Mouse (Mus musculus) hindbrain, embryonic 14.5 days (tissue): Measurements from ENCODE around the gene Raf1. TPM values are rescaled to one million over a fixed set of nuclear protein-coding genes. Genes with fewer than 3 reads are reported as not detected.

ENCODE experiments used
- ATAC-seq: fragments of 200-750 bp; cut with Nextera tagmentation; 2 replicates; pipeline ENCODE4 v1.8.0; 2017; ENCODE audit warnings: moderate number of reproducible peaks, mild to moderate bottlenecking, moderate TSS enrichment, moderate library complexity; ENCODE audit not compliant: low FRiP score
- DNase-seq: peaks from one replicate; pipeline ENCODE4 v3.0.0-alpha.2; 2015; ENCODE audit warnings: low spot score
- H3K27ac ChIP-seq: fragments of 300-500 bp; sonication (generic); 2 replicates; pipeline ENCODE4 v1.5.1; 2014; ENCODE audit warnings: mild to moderate bottlenecking, moderate library complexity
- H3K27me3 ChIP-seq: fragments of 300-500 bp; sonication (generic); 2 replicates; pipeline ENCODE4 v1.6.1; 2014; ENCODE audit warnings: mild to moderate bottlenecking, low read length, mixed read lengths; ENCODE audit not compliant: control insufficient read depth, insufficient read depth
- H3K36me3 ChIP-seq: fragments of 300-500 bp; sonication (generic); replicated peaks from 2 replicates; pipeline ENCODE4 v1.6.1; 2014; ENCODE audit not compliant: control insufficient read depth, insufficient read depth
- H3K4me1 ChIP-seq: fragments of 300-500 bp; sonication (generic); replicated peaks from 2 replicates; pipeline ENCODE4 v1.6.1; 2014; ENCODE audit warnings: antibody characterized with exemption, low read length, mixed read lengths; ENCODE audit not compliant: control insufficient read depth, insufficient read depth
- H3K4me2 ChIP-seq: fragments of 300-500 bp; sonication (generic); replicated peaks from 2 replicates; pipeline ENCODE4 v1.6.1; 2014; ENCODE audit warnings: mild to moderate bottlenecking, moderate library complexity
- H3K4me3 ChIP-seq: fragments of 300-500 bp; sonication (generic); replicated peaks from 2 replicates; pipeline ENCODE4 v1.5.1; 2014; ENCODE audit warnings: mild to moderate bottlenecking, low read length
- H3K9ac ChIP-seq: fragments of 300-500 bp; sonication (generic); 2 replicates; pipeline ENCODE4 v1.6.1; 2014
- H3K9me3 ChIP-seq: fragments of 300-500 bp; sonication (generic); 2 replicates; pipeline ENCODE4 v1.6.1; 2016; ENCODE audit warnings: low read length; ENCODE audit not compliant: control insufficient read depth
- WGBS: fragments of 180-500 bp; shearing (Covaris S2); extraction: QIAGEN DNeasy Blood & Tissue Kit; methylation state at CpG from one replicate; pipeline ENCODE4 v1.1.7; 2014; 5-methylcytosine and 5-hydroxymethylcytosine counted together
- polyA plus RNA-seq: library from polyadenylated mRNA; unstranded; fragments of >200 nt; fragmentation: Nextera tagmentation; extraction: Ambion mirVana; gene quantifications from 2 replicates; pipeline ENCODE4 v1.2.1, GENCODE M21; 2014

The Raf1 gene
- 157 and 159 TPM in 2 replicates for polyA plus RNA-seq

- WGBS: under 1% methylated on average over 50 of the region's 51 CpGs
- Histone ChIP-seq H3K9me3 (no peaks in the 10 kb centered on the region), H3K4me3 (peak within 1 kb of the TSS; percentile 92), H3K27ac (peak within 1 kb of the TSS; percentile 98), H3K36me3 (no peaks in the 10 kb centered on the region), H3K9ac (peak within 1 kb of the TSS; percentile 99), H3K4me1 (peaks cover 16% of the 10 kb centered on the region), H3K27me3 (no peaks in the 10 kb centered on the region), H3K4me2 (peak within 1 kb of the TSS; percentile 74)
- peak; percentile 98 for DNase-seq
- peak; percentile 98 for ATAC-seq
These were observed at the start of gene Raf1 for GRCm38 (mm10) chr6:115676452-115677128. TSS of gene Raf1 (minus strand) at chr6:115676635.

GRCm38 (mm10) chr6:115722246-115722645 lies 45.8 kb upstream of the Raf1 start:
- H3K4me3 ChIP-seq: no peak overlapping the region
- no peak for ATAC-seq
- H3K27ac ChIP-seq: no peak overlapping the region
- H3K9ac ChIP-seq: no peak overlapping the region
- no peaks in the 10 kb centered on the region for H3K36me3 ChIP-seq
- 84% methylated on average over 5 of the region's 5 CpGs for WGBS
- no peaks in the 10 kb centered on the region for H3K27me3 ChIP-seq
- DNase-seq: no peak
- peaks cover 4% of the 10 kb centered on the region; the same call in 1 of the 2 replicates for H3K4me1 ChIP-seq
- H3K9me3 ChIP-seq: no peaks in the 10 kb centered on the region
- no peak overlapping the region for H3K4me2 ChIP-seq

GRCm38 (mm10) chr6:115717715-115718558 lies 41.5 kb upstream of the Raf1 start:
- Histone ChIP-seq H3K9ac (peak overlapping the region; percentile 7), H3K4me3 (peak overlapping the region; percentile 17; the same call in 1 of the 2 replicates), H3K9me3 (no peaks in the 10 kb centered on the region), H3K4me1 (peaks cover 8% of the 10 kb centered on the region; the same call in 1 of the 2 replicates), H3K4me2 (peak overlapping the region; percentile 47), H3K27ac (no peak overlapping the region), H3K36me3 (no peaks in the 10 kb centered on the region), H3K27me3 (no peaks in the 10 kb centered on the region)
- WGBS: 1% methylated on average over 15 of the region's 15 CpGs
- ATAC-seq (peak; percentile 89), DNase-seq (peak; percentile 60)

GRCm38 (mm10) chr6:115717101-115717652 lies 40.7 kb upstream of the Raf1 start:
- no peak for DNase-seq
- Histone ChIP-seq H3K9ac (peak overlapping the region; percentile 38; the same call in 1 of the 2 replicates), H3K27me3 (no peaks in the 10 kb centered on the region), H3K4me3 (peak overlapping the region; percentile 17), H3K4me2 (peak overlapping the region; percentile 47), H3K27ac (no peak overlapping the region), H3K36me3 (no peaks in the 10 kb centered on the region), H3K4me1 (peaks cover 8% of the 10 kb centered on the region; the same call in 1 of the 2 replicates), H3K9me3 (no peaks in the 10 kb centered on the region)
- ATAC-seq: peak; percentile 38
- 18% methylated on average over 8 of the region's 8 CpGs for WGBS

GRCm38 (mm10) chr6:115711261-115711660 lies 34.8 kb upstream of the Raf1 start:
- Histone ChIP-seq H3K27me3 (no peaks in the 10 kb centered on the region), H3K9me3 (no peaks in the 10 kb centered on the region), H3K4me2 (no peak overlapping the region), H3K4me3 (no peak overlapping the region), H3K4me1 (no peaks in the 10 kb centered on the region), H3K27ac (no peak overlapping the region), H3K9ac (no peak overlapping the region), H3K36me3 (no peaks in the 10 kb centered on the region)
- 79% methylated on average over 2 of the region's 3 CpGs for WGBS
- DNase-seq (no peak), ATAC-seq (no peak)

GRCm38 (mm10) chr6:115702901-115703300 lies 26.5 kb upstream of the Raf1 start:
- Histone ChIP-seq H3K9me3 (no peaks in the 10 kb centered on the region), H3K4me3 (no peak overlapping the region), H3K27me3 (no peaks in the 10 kb centered on the region), H3K4me1 (no peaks in the 10 kb centered on the region), H3K9ac (no peak overlapping the region), H3K36me3 (no peaks in the 10 kb centered on the region), H3K4me2 (no peak overlapping the region), H3K27ac (no peak overlapping the region)
- no peak for ATAC-seq
- DNase-seq: no peak
- 77% methylated on average over 5 of the region's 5 CpGs for WGBS

GRCm38 (mm10) chr6:115701302-115701701 lies 24.9 kb upstream of the Raf1 start:
- no peak for DNase-seq
- Histone ChIP-seq H3K9me3 (no peaks in the 10 kb centered on the region), H3K36me3 (no peaks in the 10 kb centered on the region), H3K4me1 (no peaks in the 10 kb centered on the region), H3K27me3 (no peaks in the 10 kb centered on the region), H3K9ac (no peak overlapping the region), H3K4me2 (no peak overlapping the region), H3K4me3 (no peak overlapping the region), H3K27ac (no peak overlapping the region)
- WGBS: 48% methylated on average over 11 of the region's 11 CpGs
- no peak for ATAC-seq

GRCm38 (mm10) chr6:115700778-115701177 lies 24.3 kb upstream of the Raf1 start:
- no peak overlapping the region for H3K4me3 ChIP-seq

GRCm38 (mm10) chr6:115698699-115699098 lies 22.3 kb upstream of the Raf1 start:
- no peaks in the 10 kb centered on the region for H3K4me1 ChIP-seq
- no peak overlapping the region for H3K4me2 ChIP-seq
- no peak overlapping the region for H3K9ac ChIP-seq
- ATAC-seq (no peak), DNase-seq (no peak)
- H3K9me3 ChIP-seq: no peaks in the 10 kb centered on the region
- no peaks in the 10 kb centered on the region for H3K27me3 ChIP-seq
- no peaks in the 10 kb centered on the region for H3K36me3 ChIP-seq
- 81% methylated on average over 4 of the region's 4 CpGs for WGBS
- no peak overlapping the region for H3K4me3 ChIP-seq
- H3K27ac ChIP-seq: no peak overlapping the region

More at GRCm38 (mm10) chr6:115700778-115701177, 24.3 kb upstream of the Raf1 start:
- Histone ChIP-seq H3K4me2 (no peak overlapping the region), H3K36me3 (no peaks in the 10 kb centered on the region), H3K9ac (no peak overlapping the region), H3K27me3 (no peaks in the 10 kb centered on the region), H3K27ac (no peak overlapping the region), H3K9me3 (no peaks in the 10 kb centered on the region), H3K4me1 (no peaks in the 10 kb centered on the region)
- DNase-seq: no peak
- 90% methylated on average over 1 of the region's 1 CpGs for WGBS
- ATAC-seq: no peak
